Mouse (Mus musculus) CD8-positive naive resting alpha-beta T cell, adult 2 months (primary cell): ENCODE measurements around the gene Zfp780b.
"Not testable (repeated sequence)": the region's sequence is repeated elsewhere in the genome, so short reads cannot be mapped to it uniquely, and the experiment has no call there.

Experiments
- DNase-seq, 2 experiments: peaks; one replicate each; pipeline ENCODE4 v3.0.0; 2022; ENCODE audit warnings: low read depth in 2 of 2, low spot score in 2 of 2

Gene Zfp780b

DNA sequence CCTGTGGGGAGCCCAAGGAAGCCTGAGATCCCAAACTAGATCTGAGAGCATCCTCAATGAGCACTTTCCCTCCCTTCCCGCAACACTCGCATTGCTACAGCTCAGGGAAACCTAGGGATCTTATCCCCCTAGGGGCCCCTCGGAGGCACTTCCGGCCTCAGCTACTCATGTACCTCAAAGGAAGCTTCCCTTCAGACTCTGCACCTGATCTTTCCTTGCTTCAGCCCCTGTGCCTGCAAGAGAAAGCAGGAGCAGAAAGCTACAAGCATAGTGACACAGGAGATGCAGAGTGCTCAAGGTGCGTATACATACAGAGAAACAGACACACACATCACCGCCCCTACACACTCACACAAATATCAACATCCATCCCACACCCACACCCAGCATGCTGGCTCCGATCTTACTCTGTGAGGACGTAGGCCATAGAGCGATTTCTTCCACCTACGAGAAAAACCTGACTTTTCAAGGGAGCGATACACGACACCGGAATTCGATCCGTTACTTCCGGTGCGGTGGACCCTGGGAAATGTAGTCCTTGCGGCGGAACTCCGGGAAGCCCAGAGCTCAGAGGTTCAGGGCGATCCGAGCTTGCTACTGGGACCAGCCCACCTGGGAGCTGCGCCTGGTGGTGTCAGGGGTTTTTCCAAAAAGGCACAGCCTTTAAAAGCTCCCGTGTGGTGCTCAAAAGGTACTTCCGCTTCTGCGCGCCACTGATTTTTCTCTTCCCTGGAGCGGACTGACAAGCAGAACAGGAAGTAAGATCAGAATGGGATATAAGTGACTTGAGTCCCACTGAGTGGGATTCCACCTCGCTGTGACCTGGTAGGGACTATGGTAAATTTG lies at the start of gene Zfp780b:
Gene Zfp780b (minus strand): TSS at position 489 of the 846 bp plus-strand sequence.
- peak; percentile 54 to 66 for DNase-seq

DNA sequence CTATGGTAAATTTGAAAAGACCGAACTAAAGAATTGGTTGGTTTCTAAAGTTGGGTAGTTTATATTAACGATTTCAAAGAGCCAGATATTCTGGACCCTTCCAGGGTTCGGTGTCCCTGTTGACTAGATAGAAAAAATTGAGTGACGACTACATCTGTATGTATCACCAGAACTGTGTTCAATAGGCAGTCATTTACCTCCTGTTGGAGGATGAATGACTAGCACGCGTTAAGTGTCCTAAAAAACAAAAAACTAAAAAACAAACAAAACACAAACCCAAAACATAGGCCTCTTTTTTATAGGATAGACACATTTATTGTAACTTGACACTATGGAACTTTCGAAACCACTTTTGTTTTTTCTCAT lies 35.5 kb upstream of the Zfp780b start:
- DNase-seq, result no peak

DNA sequence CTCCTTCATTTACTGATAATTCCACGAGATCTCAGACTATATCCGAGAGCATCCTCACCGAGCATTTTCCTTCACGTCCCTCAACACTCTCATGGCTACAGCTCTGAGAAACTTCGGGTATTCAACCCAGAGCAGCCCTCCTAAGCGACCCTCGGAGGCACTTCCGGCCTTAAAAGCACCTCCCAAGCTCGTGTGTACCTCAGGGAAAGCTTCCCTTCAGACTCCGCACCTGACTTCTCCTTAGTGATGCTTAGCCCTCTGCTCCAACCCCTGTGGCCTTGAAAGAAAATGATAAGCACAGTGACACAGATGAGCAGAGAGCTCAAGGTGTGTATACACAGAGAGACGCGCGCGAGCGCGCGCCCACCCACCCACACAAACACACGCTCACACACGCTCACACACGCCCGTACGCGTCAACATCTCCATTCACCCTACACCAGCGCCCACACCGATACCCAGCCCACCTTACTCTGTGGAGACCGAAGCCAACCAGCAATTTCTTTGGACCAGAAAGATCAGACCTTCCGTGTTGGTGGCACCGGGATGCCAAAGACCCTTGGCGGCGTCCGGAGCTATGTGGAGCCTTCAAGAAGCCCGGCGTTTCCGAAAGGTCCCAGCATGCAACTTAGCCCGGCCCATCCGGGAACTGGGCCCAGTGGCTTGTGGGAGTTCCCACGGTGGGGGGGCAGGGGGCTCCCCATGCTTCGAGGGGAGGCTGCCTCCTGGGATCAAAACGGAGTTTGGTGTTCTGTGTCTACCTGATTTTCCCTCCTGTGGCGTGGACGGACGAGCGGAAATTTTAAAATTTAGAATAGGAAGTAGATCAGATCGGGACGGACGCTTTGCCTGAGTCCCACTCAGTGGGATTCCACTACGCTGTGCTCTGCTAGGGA lies 34.8 kb upstream of the Zfp780b start, which contains the start of gene Zfp850:
Gene Zfp850 (minus strand): TSS at position 567 of the 896 bp plus-strand sequence.
- DNase-seq, result peak; percentile 53 to 66

DNA sequence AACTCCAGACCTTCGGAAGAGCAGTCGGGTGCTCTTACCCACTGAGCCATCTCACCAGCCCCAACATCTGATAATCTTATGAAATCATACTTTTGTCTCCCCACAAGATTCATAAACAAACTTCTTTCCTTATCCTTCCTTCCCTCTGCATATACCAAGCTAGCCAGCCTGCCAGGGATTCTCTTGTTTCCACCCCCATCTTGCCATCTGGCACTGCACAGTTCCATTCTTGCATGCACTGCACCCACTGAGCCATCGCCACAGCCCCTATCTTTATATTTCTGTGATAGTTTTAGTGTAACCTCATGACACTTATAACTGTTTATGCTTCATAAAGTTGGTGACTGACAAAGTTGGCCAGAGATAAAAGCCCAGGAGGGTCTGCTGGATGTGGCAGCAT lies 31.3 kb upstream of the Zfp780b start:
- no peak for DNase-seq

DNA sequence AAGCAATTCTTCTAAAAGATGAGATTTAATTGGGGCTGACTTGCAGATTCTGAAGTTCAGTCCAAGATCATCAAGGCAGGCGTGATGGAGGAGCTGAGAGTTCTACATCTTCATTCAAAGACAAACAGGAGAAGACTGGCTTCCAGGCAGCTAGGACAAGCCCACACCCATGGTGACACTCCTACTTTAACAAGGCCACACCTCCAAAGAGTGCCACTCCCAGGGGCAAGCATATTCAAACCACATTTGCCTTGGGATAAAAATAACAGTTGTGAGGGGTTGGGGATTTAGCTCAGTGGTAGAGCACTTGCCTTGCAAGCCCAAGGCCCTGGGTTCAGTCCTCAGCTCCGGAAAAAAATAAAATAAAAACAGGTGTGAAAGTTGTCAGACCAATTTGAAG lies 3.2 kb upstream of the Zfp780b start:
- DNase-seq, result no peak

DNA sequence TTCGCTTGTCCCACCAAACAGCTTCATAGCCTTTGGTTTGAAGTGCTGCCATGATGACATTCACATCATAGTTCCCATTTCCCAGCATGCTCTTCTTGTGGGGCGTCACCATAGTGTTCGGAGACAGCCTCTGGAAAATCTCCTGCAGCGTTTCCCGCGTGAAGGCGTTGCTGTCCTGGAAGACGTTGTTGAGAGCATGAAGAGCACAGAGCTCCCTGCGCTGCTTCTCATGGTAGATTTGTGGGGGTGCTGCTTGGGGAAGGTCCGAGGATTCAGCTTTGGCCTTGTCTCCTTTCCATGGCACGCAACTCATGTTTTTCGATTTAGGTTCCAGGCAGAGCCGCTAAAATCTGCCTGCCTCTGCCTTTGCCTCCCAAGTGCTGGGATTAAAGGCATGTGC lies 29.5 kb downstream of the Zfp780b start:
- not testable (repeated sequence) for DNase-seq

DNA sequence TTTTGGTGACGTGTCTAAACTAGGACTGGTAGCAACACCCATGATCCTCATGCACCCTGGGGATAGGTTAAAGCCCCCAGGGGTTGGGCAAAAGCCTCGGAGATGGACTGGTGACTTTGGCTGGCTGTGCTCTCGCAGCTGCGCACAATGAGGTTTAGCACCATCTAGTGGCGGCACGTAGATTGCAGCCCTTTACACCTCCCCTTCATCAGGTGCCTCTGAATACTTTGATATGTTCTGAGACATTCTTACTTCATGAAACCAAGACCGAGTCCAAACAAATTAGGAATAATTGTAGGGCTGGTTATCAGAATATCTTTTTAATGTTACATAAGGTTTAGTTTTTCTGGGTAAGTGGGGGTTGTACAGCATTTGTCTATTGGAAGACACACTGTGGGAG lies 37.1 kb downstream of the Zfp780b start:
- DNase-seq, result peak; percentile 13 to 39

DNA sequence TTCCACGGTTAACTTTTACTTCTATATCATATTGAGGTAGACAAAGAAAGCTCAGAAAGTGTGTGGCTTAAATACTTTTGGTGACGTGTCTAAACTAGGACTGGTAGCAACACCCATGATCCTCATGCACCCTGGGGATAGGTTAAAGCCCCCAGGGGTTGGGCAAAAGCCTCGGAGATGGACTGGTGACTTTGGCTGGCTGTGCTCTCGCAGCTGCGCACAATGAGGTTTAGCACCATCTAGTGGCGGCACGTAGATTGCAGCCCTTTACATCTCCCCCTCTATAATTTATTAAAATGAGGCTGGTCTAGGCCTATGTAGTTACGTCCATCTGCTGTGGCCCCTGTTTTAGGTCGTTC lies 45.2 kb downstream of the Zfp780b start:
- not testable (repeated sequence) for DNase-seq

DNA sequence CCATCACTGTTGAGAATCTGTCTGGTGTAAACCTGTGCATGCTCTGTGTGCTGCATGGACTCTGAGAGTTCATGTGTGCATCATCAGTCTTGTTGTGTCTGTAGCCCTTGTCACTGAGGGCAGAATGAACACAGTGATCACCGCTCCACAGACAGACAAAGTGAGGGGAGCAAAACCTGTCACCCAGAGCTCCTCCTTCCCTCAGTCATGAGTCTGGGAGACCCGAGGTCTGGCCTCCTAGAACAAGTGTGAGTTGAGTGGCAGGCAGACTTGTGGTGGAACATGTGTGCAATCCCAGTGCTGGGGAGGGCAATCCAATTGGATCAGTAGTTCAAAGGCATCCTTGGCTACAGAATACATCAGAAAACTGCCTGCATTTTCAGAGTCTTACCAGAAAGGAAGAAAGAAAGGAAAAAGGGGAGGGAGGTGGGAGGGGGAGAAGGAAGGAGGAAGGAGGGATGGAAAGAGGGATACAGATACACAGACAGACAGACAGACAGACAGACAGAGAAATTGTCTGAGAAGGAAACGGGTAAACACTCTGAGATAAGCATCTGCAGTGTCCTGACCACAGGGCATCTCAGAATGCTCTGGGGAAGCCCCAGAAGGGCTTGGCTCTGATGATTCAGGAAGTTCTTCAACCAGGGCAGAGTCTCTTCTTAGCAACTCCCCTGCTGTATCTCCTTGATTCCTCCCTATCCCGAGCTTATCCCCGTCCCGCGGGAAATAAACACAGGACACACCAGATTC lies 45.7 kb downstream of the Zfp780b start:
- peak; percentile 62 to 74 for DNase-seq

DNA sequence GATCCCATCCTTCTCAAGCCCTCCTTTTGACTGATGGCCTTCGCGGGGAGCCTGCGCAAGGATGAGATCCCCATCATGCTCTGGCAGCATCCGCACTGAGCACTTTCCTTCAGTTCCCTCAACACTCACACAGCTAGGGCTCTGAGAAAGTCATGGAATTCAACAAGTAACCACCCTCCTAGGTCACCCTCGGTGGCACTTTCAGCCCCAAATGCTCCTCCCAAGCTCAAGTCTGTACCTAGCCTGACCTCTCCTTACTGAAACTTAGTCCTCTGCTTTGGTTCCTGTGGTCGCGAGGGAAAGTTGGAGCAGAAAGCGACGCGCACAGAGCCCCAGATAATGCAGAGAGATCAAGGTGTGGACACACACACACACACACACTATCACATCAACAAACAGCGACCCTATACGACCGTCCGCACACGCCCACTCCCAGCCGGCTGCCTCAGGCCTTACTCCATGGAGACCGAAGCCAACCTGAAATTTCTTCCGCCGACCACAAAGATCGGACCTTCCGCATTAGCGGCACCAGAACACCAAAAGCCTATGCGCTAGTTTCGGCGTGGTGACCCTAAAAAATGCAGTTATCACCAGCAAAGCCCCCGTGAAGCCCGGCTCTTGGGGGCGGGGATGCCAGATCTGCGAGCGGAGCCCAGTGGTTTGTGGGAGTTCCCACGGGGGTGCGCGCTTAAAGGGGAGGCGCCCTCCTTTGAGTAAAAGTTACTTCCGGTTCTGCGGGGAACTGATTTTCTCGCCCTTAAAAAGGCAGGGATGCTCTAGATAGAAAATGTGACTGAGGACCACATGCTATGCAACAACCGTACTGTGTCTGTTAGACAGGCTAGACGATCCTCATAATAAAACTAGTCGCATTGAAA lies 49.9 kb downstream of the Zfp780b start, which contains the start of gene Zfp974:
Gene Zfp974 (minus strand): TSS at position 643 of the 878 bp plus-strand sequence.
- DNase-seq, result peak; percentile 40 to 57

DNA sequence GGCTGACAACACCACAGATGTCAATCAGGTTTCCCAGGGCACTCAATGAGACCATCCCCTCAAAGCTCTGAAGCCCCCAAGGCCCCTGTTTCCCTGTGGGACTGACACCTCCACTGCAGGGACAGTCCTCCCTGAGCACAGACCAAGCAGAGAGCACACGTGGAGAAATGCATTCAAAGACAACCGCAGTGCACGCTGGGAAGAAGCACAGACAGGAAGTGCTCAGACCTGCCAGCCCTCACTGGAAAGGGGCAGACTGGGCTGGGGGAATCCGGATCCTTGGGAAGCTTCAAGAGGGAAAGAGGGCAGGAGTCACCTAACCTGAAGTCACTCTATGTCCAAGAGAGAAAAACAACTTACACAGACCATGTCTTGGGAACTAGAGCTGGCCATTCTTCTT lies 51.9 kb downstream of the Zfp780b start:
- DNase-seq, result not testable (repeated sequence)

DNA sequence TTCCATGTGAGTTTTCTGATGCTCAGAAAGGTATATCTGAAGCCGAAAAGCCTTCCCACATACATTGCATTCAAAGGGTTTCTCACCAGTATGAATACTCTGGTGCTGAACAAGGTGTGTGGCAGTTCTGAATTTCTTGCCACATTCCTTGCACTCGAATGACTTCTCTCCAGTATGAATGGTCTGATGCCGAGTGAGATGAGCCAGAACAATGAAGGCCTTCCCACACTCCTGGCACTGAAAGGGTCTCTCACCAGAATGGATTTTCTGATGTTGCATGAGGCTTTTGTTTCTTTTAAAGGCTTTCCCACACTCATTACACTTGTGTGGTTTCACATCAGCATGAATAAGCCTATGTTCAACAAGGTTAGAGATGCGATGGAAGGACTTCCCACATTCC lies 68.0 kb downstream of the Zfp780b start:
- not testable (repeated sequence) for DNase-seq
